20 mouse cellular contexts compared by ENCODE assay signal in genomic region chr2:129057256-129057655, GRCm38 (mm10). TPM values are rescaled to one million over a fixed set of nuclear protein-coding genes. Genes with fewer than 3 reads are reported as not detected.
"Had no signal": no experiment of that assay in that cellular context is flagged by ENCODE, and none has a peak within 500 bp of the region (broad histone marks: within the 10 kb centered on the region; RNA-seq: fewer than 3 reads in every experiment).

No protein-coding gene starts in this region.

- H3K36me3 ChIP-seq: embryonic facial prominence, embryonic 10.5 days; embryonic facial prominence, embryonic 12.5 days; embryonic facial prominence, embryonic 13.5 days; embryonic facial prominence, embryonic 15.5 days; forebrain, embryonic 10.5 days; forebrain, embryonic 12.5 days; forebrain, embryonic 15.5 days; heart, embryonic 10.5 days; heart, embryonic 12.5 days had no signal

- H3K9ac ChIP-seq: embryonic facial prominence, embryonic 12.5 days; embryonic facial prominence, embryonic 13.5 days; embryonic facial prominence, embryonic 15.5 days; forebrain, embryonic 12.5 days; forebrain, embryonic 13.5 days; forebrain, embryonic 15.5 days; forebrain, postnatal 0 days; heart, embryonic 12.5 days had no signal

- H3K9me3 ChIP-seq: embryonic facial prominence, embryonic 15.5 days; forebrain, embryonic 15.5 days; heart, embryonic 10.5 days had no signal

- H3K4me2 ChIP-seq: embryonic facial prominence, embryonic 12.5 days; embryonic facial prominence, embryonic 13.5 days; embryonic facial prominence, embryonic 15.5 days; forebrain, embryonic 12.5 days; forebrain, embryonic 13.5 days; forebrain, embryonic 15.5 days; heart, embryonic 12.5 days had no signal

- H3K4me3 ChIP-seq: embryonic facial prominence, embryonic 10.5 days; embryonic facial prominence, embryonic 12.5 days; embryonic facial prominence, embryonic 13.5 days; embryonic facial prominence, embryonic 15.5 days; forebrain, embryonic 10.5 days; forebrain, embryonic 12.5 days; forebrain, embryonic 13.5 days; forebrain, embryonic 15.5 days; gastrocnemius, adult 2 months; heart, adult 2 months; heart, embryonic 10.5 days; heart, embryonic 12.5 days had no signal

- H3K4me1 ChIP-seq: embryonic facial prominence, embryonic 10.5 days; embryonic facial prominence, embryonic 12.5 days; embryonic facial prominence, embryonic 13.5 days; embryonic facial prominence, embryonic 15.5 days; forebrain, embryonic 10.5 days; forebrain, embryonic 12.5 days; forebrain, embryonic 13.5 days; forebrain, embryonic 15.5 days; heart, embryonic 10.5 days; heart, embryonic 12.5 days had no signal

- ATAC-seq: forebrain, embryonic 15.5 days; forebrain, embryonic 16.5 days had no signal

- H3K27ac ChIP-seq: embryonic facial prominence, embryonic 10.5 days; embryonic facial prominence, embryonic 12.5 days; embryonic facial prominence, embryonic 13.5 days; embryonic facial prominence, embryonic 15.5 days; forebrain, embryonic 10.5 days; forebrain, embryonic 12.5 days; forebrain, embryonic 13.5 days; forebrain, embryonic 15.5 days; gastrocnemius, adult 2 months; heart, adult 2 months; heart, embryonic 10.5 days had no signal

- H3K27me3 ChIP-seq: embryonic facial prominence, embryonic 12.5 days; embryonic facial prominence, embryonic 13.5 days; embryonic facial prominence, embryonic 15.5 days; forebrain, embryonic 12.5 days; forebrain, embryonic 13.5 days; forebrain, embryonic 15.5 days; heart, embryonic 12.5 days had no signal

- DNase-seq: cerebellum, adult 9-10 months; cerebellum, adult 9-11 months; gastrocnemius, adult 2 months; gastrocnemius, postnatal 14 days; gastrocnemius, postnatal 25 days; gastrocnemius, postnatal 36 days had no signal

RNA-seq across cellular contexts. Expression of gene Vinac1, which starts 9.3 kb away (rescaled TPM):
- polyA plus RNA-seq: embryonic facial prominence, embryonic 15.5 days; erythroblast, embryonic 14.5 days had no signal
